Mouse (Mus musculus) left cerebral cortex, postnatal 36 days (tissue): ENCODE data around the gene A930033H14Rik. TPM values are rescaled to one million over a fixed set of nuclear protein-coding genes. Genes with fewer than 3 reads are reported as not detected.

ENCODE experiments used
- DNase-seq, 2 experiments: peaks; one replicate each; pipeline ENCODE4 v3.0.0; 2021 to 2022; ENCODE audit warnings: low spot score in 2 of 2, mixed read lengths in 1 of 2
- intact Hi-C: fragments of 180-260 bp; cut with DNase I; formaldehyde crosslinking; loops from one replicate; pipeline ENCODE4 v1.15.1; 2025
- total RNA-seq, 2 experiments: library from RNA; stranded (reverse); gene quantifications; 2 replicates each; pipeline ENCODE4 v1.2.3; 2021

A930033H14Rik gene
- total RNA-seq, 2 experiments from 2014 or later = 3.0 to 4.2 TPM

DNA sequence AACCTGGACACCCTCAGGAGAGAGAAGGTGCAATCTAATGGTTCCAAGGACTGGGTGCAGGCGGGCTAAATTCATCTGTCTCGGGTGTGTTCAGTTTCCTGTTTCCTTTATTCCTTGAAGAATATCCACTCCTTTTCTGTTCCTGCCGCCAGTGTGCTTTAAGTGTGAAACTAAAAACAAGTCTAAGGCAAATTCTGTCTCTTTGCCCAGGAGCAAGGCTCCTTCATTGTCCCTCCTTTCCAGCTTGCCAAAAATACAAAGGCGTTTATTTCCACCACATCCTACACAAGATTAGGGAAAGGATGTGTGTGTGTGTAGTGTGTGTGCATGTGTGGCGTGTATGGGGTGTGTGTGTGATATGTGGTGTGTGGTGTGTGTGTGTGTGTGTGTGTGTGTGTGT lies 50.3 kb downstream of the A930033H14Rik start:
- intact Hi-C loops = loop anchor here (10.0 kb wide), 1 partner anchor 258 kb away; no protein-coding TSS in a partner anchor
- no peak for DNase-seq

DNA sequence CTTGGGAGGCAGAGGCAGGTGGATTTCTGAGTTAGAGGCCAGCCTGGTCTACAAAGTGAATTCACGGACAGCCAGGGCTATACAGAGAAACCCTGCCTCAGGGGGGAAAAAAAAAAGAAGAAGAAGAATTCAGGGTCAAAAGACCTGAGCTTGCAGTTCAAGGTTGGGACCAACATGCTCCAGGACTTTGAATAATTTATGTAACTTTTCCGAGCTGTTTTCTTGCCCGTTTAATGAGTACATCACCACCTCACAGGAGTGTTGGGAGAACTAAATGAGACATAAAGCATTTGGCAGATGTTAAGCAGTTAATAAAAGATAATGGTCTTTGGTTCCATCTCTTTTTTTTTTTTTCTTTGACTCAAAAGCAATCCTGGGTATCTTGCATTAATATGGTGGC lies 51.4 kb downstream of the A930033H14Rik start:
- DNase-seq = no peak
- intact Hi-C loops = loop anchor here (10.0 kb wide), 1 partner anchor 257 kb away; no protein-coding TSS in a partner anchor

DNA sequence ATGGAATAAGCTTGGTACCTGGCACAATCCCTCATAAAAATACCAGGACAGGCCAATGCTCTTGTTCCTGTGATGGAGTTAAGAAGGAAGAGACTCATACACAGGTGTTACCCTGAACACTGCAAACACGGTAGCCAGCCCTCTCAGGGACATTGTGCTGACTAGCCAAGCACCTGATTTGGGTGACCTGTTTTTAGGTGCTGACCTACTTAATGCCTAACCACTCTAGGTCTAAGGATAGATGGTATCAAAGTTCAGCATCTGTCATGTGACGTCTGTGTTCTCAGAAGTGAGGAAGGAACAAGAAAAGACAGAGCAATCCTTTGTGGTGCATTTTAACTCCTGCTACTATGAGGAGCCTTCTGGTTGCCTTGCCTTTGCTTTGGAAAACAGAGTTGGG lies 52.0 kb downstream of the A930033H14Rik start:
- intact Hi-C loops = loop anchor here (10.0 kb wide), 1 partner anchor 256 kb away; no protein-coding TSS in a partner anchor
- DNase-seq = no peak

Other genes starting within 250 kb of the A930033H14Rik start
- gene Rhobtb1, start 61.7 kb downstream of the A930033H14Rik start, total RNA-seq = 1 to 10 TPM; 4.7 to 9.3 TPM
- 1 to 10 TPM in 1 of 2 experiments, under 1 TPM in 1; 0.68 to 1.6 TPM for gene Cdk1, start 139.8 kb upstream of the A930033H14Rik start, total RNA-seq
- 100 to 1,000 TPM; 498 to 546 TPM for gene Ank3, start 185.7 kb upstream of the A930033H14Rik start, total RNA-seq